Mouse (Mus musculus) neural tube, embryonic 12.5 days (tissue): ENCODE measurements around the gene Plekhg1. TPM values are rescaled to one million over a fixed set of nuclear protein-coding genes. Genes with fewer than 3 reads are reported as not detected.
A peak's percentile ranks its signal among the peaks of the same experiment; 100 is the strongest.

Source experiments
- ATAC-seq: fragments of 200-750 bp; cut with Nextera tagmentation; 2 replicates; pipeline ENCODE4 v1.8.0; 2017; ENCODE audit warnings: low read depth, mild to moderate bottlenecking, moderate TSS enrichment, moderate library complexity; ENCODE audit not compliant: low FRiP score
- H3K27ac ChIP-seq: fragments of 300-500 bp; sonication (generic); 2 replicates; pipeline ENCODE4 v1.5.1; 2016
- H3K27me3 ChIP-seq: fragments of 300-500 bp; sonication (generic); replicated peaks from 2 replicates; pipeline ENCODE4 v1.6.1; 2016; ENCODE audit warnings: mild to moderate bottlenecking
- H3K36me3 ChIP-seq: fragments of 300-500 bp; sonication (generic); 2 replicates; pipeline ENCODE4 v1.6.1; 2016; ENCODE audit warnings: mild to moderate bottlenecking
- H3K4me1 ChIP-seq: fragments of 300-500 bp; sonication (generic); 2 replicates; pipeline ENCODE4 v1.6.1; 2016
- H3K4me2 ChIP-seq: fragments of 300-500 bp; sonication (generic); replicated peaks from 2 replicates; pipeline ENCODE4 v1.6.1; 2016; ENCODE audit warnings: mild to moderate bottlenecking
- H3K4me3 ChIP-seq: fragments of 300-500 bp; sonication (generic); 2 replicates; pipeline ENCODE4 v1.5.1; 2016
- H3K9ac ChIP-seq: fragments of 300-500 bp; sonication (generic); 2 replicates; pipeline ENCODE4 v1.6.1; 2016; ENCODE audit warnings: mild to moderate bottlenecking
- H3K9me3 ChIP-seq: fragments of 300-500 bp; sonication (generic); 2 replicates; pipeline ENCODE4 v1.6.1; 2016; ENCODE audit warnings: mild to moderate bottlenecking
- WGBS: fragments of 180-500 bp; shearing (Covaris S2); methylation state at CpG from one replicate; pipeline ENCODE4 v1.1.7; 2016; 5-methylcytosine and 5-hydroxymethylcytosine counted together
- polyA plus RNA-seq: library from polyadenylated mRNA; unstranded; fragments of >200 nt; fragmentation: Nextera tagmentation; extraction: Ambion mirVana; gene quantifications from 2 replicates; pipeline ENCODE4 v1.2.1, GENCODE M21; 2016

Gene Plekhg1
- 11.0 and 12.8 TPM in 2 replicates for polyA plus RNA-seq

DNA sequence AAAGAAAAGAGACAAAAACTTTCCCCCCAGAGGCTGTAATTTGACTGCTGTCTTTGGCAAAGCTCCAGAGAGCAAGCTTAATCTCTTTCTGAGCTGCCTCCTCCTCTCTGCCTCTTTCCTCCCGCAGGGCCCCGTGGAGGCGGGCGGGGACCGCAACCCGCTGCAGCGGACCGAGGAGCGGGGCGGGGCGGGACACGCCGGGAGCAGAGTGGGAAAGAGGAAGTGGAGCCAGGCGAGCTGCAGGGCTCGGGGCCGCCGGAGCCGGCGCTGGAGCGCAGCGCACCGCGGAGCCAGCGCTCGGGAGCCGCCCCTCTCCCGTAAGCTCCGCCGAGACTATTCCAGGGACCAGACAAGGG lies at the start of gene Plekhg1:
Plekhg1 (plus strand) TSS at position 217 of the 356 bp plus-strand sequence.
- Histone ChIP-seq H3K36me3 (no peaks in the 10 kb centered on the region), H3K27ac (0 out of 2 replicates have a peak within 1 kb of the TSS, but pooled peaks have one; percentile 18), H3K4me2 (peak within 1 kb of the TSS; percentile 99), H3K4me1 (peaks cover 6% of the 10 kb centered on the region), H3K9ac (peak within 1 kb of the TSS; percentile 61), H3K27me3 (no peaks in the 10 kb centered on the region), H3K4me3 (peak within 1 kb of the TSS; percentile 51), H3K9me3 (no peaks in the 10 kb centered on the region)
- WGBS = 0% methylated on average over 27 of the region's 29 CpGs
- peak; percentile 84 for ATAC-seq

DNA sequence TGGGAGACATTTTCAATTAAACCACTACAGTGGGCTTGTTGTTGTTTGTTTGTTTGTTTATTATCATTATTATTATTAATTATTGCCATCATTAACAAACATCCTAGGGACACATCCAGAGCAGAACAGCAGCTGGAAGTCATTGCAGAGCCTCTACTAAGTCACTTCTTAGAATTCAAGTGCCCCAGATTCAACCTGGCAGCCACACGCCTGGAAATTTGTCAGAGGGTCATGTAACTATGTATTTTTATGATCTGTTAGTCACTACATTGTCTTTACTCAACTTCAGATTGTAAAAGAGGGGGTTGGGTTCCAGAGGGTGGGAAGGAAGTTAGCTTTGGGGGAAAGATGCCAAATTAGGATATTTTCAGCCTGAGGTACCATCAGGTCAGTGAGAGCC lies 47.4 kb upstream of the Plekhg1 start:
- H3K36me3 ChIP-seq = no peaks in the 10 kb centered on the region
- no peaks in the 10 kb centered on the region for H3K4me1 ChIP-seq
- H3K9ac ChIP-seq = no peak overlapping the region
- no peaks in the 10 kb centered on the region for H3K9me3 ChIP-seq
- no peak overlapping the region for H3K27ac ChIP-seq
- H3K4me2 ChIP-seq = no peak overlapping the region
- 69% methylated on average over 1 of the region's 1 CpGs for WGBS
- no peak for ATAC-seq
- no peaks in the 10 kb centered on the region for H3K27me3 ChIP-seq
- no peak overlapping the region for H3K4me3 ChIP-seq

DNA sequence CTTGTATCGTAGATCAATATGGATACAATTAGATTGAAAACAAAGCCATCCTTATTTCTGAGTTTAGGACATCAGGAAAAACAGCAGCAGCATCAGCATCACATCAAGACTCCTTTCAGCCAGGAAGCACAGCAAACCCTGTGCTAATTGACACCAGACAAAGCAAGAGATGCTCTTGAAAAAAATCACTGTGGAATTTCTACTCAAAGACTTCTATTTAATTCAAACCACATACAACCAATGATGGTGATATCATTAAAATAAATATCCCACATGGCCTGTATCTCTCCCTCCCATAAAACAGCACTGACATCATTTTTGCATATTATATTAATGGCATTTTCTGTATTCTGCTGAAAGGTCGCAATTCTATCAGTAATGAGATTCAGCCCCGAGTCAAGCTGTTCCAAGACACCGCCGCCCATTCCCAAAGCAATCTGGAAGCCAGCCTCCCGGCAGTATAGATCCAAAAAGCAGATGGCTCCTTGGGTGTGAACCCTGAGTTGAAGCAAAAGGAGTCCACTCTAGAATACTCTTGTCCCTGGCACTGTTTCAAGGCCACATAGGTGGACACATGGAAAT lies 46.4 kb upstream of the Plekhg1 start:
- H3K4me3 ChIP-seq = no peak overlapping the region
- no peak overlapping the region for H3K4me2 ChIP-seq
- H3K4me1 ChIP-seq = no peaks in the 10 kb centered on the region
- no peaks in the 10 kb centered on the region for H3K36me3 ChIP-seq
- 52% methylated on average over 6 of the region's 6 CpGs for WGBS
- ATAC-seq = peak; percentile 33
- H3K27ac ChIP-seq = no peak overlapping the region
- H3K27me3 ChIP-seq = no peaks in the 10 kb centered on the region
- H3K9ac ChIP-seq = no peak overlapping the region
- H3K9me3 ChIP-seq = no peaks in the 10 kb centered on the region

DNA sequence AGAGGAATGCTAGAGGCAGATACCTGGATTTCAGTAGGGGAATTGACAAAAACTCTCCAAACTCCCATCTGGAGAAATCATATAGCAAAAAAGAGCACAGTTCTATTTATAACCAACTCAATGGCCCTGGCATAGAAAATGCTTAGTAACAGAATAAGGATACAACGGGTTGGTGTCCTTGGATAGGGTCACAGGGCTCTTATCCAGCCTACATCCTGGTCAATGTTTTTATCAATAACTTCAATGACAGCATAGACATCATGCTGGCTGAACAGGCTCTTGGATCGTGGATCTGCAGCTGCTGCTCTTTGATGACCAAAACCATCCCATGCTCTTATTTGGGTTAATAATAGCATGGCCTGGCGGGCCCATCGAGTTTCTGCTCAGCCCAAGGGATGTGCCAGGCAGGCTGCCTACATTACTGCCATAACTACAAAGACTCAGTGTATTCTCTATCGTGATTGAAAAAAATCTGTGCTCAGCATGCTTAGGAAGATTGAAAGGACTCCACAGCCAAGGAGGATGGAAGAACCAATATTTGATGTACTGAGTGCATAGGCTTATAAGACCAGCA lies 44.7 kb upstream of the Plekhg1 start:
- Histone ChIP-seq H3K36me3 (no peaks in the 10 kb centered on the region), H3K27me3 (no peaks in the 10 kb centered on the region), H3K4me3 (no peak overlapping the region), H3K9ac (no peak overlapping the region), H3K4me1 (no peaks in the 10 kb centered on the region), H3K4me2 (no peak overlapping the region), H3K9me3 (no peaks in the 10 kb centered on the region), H3K27ac (no peak overlapping the region)
- no peak for ATAC-seq
- WGBS = 85% methylated on average over 5 of the region's 5 CpGs

DNA sequence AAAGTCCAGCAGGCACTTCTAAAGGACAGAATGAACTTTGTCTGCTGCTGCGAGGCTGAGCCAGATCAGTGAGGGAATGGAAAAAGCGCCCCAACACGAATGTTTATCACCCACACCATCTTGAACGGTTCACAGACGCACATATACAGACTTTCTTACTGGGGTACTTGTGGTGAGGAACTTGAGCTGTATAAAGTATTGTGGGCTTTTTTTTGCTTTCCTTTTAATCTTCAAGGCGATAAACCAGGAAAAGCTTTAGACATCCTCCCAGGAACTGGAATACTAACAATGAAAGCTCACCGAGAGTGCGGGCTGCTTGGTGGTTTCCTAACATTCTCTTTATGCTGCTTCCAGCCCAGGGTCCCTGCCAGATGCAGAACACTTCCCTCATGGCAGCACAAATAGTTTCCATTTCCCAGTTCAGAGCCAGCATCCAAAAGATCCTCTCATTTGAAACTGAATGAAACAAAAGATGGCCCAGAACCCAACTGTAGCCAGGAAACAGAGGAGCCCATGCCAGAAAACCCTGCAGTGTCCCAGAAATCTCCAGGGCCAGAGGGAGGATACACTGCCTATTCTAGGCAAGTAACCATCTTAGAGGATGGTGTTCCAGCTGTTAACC lies 43.3 kb upstream of the Plekhg1 start:
- Histone ChIP-seq H3K9me3 (no peaks in the 10 kb centered on the region), H3K27me3 (no peaks in the 10 kb centered on the region), H3K36me3 (no peaks in the 10 kb centered on the region), H3K9ac (no peak overlapping the region), H3K4me1 (no peaks in the 10 kb centered on the region), H3K4me2 (no peak overlapping the region), H3K27ac (0 out of 2 replicates have a peak overlapping the region, but pooled peaks have one; percentile 5), H3K4me3 (no peak overlapping the region)
- WGBS = 82% methylated on average over 8 of the region's 8 CpGs
- no peak for ATAC-seq

DNA sequence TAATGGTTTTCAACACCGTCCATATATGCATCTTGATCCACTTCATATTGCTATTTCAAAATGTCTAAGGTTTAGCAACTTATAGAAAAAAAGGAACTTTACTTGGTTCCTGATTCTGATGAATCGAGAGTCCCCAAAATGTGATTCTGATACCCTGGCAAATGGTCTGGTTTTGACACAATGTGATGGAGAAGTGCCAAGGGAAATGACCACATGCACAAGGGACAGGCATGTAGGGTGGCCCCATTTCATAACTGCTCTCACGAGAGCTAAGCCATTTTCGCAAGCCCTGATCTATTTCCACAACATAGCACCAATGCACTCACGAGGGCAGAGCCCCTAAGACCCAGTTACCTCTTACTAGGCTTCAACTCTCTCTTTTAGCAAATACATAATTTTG lies 42.7 kb upstream of the Plekhg1 start:
- Histone ChIP-seq H3K9me3 (no peaks in the 10 kb centered on the region), H3K4me2 (no peak overlapping the region), H3K9ac (no peak overlapping the region), H3K4me3 (no peak overlapping the region), H3K36me3 (no peaks in the 10 kb centered on the region), H3K27me3 (no peaks in the 10 kb centered on the region), H3K27ac (no peak overlapping the region), H3K4me1 (no peaks in the 10 kb centered on the region)
- ATAC-seq = no peak
- WGBS = 80% methylated on average over 5 of the region's 5 CpGs

DNA sequence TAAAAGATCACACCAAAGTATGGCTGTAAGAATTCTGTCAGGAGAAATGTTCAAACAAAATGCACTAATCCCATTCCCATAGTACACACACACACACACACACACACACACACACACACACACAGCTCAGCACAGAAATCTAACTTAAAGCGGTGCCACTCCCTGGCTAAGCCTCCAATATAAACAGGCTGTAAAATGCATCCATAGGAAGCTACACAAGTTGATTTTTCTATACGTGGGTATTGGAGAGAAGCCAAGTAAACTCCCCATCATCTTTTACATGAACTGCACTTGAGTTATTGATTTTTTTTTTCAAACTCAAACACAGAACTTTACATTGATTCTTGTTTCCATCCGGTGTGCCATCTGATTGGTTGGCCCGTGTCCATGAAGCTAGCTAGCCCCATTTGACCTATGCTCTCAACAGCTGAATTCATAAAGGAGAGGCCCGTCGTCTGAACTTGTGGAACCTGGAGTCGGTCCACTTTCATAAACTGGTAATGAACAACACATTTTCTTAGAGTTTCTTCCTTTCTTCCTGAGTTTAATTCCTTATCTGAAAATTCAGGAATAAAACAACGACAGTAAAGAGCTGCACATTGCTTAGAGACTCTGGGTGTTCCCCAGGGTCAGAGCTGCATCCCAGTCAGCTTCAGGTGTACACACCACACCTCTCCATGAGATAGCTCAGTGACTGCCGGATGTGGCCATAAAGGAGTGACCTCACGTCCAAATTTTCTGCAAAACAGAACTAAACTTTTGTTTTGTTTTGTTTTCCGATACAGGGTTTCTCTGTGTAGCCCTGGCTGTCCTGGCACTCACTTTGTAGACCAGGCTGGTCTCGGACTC lies 39.7 kb upstream of the Plekhg1 start:
- 78% methylated on average over 12 of the region's 12 CpGs for WGBS

DNA sequence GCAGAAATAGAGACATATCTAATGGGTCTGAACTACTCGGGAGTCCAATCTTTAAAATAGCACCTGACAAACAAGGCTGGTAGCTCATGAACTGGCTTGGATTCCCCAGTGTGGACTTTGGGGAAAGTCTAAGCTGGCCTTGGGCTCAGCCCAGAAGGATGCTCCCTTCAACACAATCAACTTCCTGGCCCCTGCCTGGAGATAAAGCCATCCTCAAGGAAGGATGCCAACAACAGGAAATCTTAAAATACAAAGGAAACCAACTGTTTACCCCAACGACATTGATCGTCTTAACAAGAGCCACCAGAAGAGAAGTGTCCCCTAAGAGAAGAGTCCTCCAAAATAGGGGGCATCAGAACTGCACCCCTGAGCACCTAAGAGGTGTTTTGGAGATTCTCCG lies 38.3 kb upstream of the Plekhg1 start:
- Histone ChIP-seq H3K27me3 (no peaks in the 10 kb centered on the region), H3K9me3 (no peaks in the 10 kb centered on the region), H3K27ac (no peak overlapping the region), H3K36me3 (no peaks in the 10 kb centered on the region), H3K9ac (no peak overlapping the region), H3K4me1 (no peaks in the 10 kb centered on the region), H3K4me2 (no peak overlapping the region), H3K4me3 (no peak overlapping the region)
- no peak for ATAC-seq
- WGBS = 87% methylated on average over 4 of the region's 4 CpGs

More for the DNA sequence above, 39.7 kb upstream of the Plekhg1 start:
- Histone ChIP-seq H3K27me3 (no peaks in the 10 kb centered on the region), H3K9me3 (no peaks in the 10 kb centered on the region), H3K4me2 (no peak overlapping the region), H3K36me3 (no peaks in the 10 kb centered on the region), H3K4me3 (no peak overlapping the region), H3K27ac (no peak overlapping the region), H3K9ac (no peak overlapping the region), H3K4me1 (no peaks in the 10 kb centered on the region)
- ATAC-seq = no peak

DNA sequence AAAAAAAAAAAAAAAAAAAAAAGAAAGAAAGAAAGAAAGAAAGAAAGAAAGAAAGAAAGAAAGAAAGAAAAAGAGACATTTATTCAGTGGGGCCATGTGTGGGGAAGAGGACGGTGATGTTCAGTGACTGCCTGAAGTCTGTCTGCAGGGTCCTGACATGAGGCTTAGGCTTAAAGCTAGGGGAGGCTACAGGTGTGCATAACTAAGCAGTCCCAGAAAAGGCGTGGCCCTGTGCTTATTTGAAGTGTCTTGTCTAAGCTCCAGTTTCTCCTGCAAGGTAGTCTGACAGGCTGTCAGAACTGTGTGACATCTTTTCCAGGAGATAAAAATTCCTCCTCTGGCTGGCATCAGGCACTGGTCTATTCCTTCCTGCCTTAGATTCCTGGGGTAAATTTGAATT lies 37.6 kb upstream of the Plekhg1 start:
- no peak overlapping the region for H3K4me3 ChIP-seq
- no peaks in the 10 kb centered on the region for H3K27me3 ChIP-seq
- H3K27ac ChIP-seq = no peak overlapping the region
- WGBS = 72% methylated on average over 2 of the region's 2 CpGs
- no peak overlapping the region for H3K4me2 ChIP-seq
- H3K4me1 ChIP-seq = no peaks in the 10 kb centered on the region
- no peak overlapping the region for H3K9ac ChIP-seq
- H3K36me3 ChIP-seq = no peaks in the 10 kb centered on the region
- H3K9me3 ChIP-seq = no peaks in the 10 kb centered on the region
- no peak for ATAC-seq

DNA sequence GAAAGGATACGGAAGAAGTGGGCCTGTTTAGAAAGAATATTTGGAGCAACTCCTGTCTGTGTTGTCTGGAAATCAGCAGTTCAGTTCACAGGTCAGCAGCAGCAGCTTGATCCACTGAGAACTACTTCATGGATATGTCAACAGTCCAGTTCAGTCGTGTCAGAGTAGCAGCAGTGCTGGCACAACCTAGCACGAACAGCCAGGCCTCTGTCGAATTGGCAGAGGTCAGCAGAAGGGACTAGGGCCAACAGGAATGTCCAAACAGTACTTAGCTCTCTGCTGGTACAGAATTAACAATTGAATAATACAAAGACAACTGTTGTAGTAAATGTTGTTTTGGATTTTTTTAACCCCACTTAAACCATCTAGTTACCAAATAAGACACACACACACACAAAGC lies 33.9 kb upstream of the Plekhg1 start:
- 83% methylated on average over 4 of the region's 4 CpGs for WGBS
- no peak overlapping the region for H3K4me2 ChIP-seq
- H3K9me3 ChIP-seq = no peaks in the 10 kb centered on the region
- no peak overlapping the region for H3K4me3 ChIP-seq
- H3K4me1 ChIP-seq = no peaks in the 10 kb centered on the region
- ATAC-seq = no peak
- no peaks in the 10 kb centered on the region for H3K27me3 ChIP-seq
- no peak overlapping the region for H3K27ac ChIP-seq
- H3K9ac ChIP-seq = no peak overlapping the region
- no peaks in the 10 kb centered on the region for H3K36me3 ChIP-seq

DNA sequence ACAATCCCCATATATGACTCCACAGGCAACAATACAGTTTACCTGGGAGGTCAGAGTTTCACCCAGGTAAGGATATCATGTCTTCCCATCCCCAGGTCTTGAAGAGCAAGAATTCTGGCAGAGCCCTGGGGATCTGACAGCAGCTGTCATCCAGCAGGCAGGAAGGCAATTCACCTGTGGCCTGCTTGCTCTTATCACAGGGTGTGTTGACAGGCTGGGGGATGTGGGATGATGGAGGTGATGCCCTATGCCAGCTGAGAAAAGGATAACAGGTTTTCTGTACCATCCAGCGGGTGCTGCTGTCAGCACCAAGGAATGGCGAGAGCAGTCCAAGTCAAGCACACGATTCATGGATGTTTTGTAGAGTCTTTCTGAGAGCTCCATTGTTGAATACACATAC lies 30.1 kb upstream of the Plekhg1 start:
- Histone ChIP-seq H3K27ac (no peak overlapping the region), H3K9ac (no peak overlapping the region), H3K4me3 (no peak overlapping the region), H3K9me3 (no peaks in the 10 kb centered on the region), H3K27me3 (no peaks in the 10 kb centered on the region), H3K4me2 (no peak overlapping the region), H3K4me1 (no peaks in the 10 kb centered on the region), H3K36me3 (no peaks in the 10 kb centered on the region)
- 80% methylated on average over 3 of the region's 3 CpGs for WGBS
- ATAC-seq = no peak

DNA sequence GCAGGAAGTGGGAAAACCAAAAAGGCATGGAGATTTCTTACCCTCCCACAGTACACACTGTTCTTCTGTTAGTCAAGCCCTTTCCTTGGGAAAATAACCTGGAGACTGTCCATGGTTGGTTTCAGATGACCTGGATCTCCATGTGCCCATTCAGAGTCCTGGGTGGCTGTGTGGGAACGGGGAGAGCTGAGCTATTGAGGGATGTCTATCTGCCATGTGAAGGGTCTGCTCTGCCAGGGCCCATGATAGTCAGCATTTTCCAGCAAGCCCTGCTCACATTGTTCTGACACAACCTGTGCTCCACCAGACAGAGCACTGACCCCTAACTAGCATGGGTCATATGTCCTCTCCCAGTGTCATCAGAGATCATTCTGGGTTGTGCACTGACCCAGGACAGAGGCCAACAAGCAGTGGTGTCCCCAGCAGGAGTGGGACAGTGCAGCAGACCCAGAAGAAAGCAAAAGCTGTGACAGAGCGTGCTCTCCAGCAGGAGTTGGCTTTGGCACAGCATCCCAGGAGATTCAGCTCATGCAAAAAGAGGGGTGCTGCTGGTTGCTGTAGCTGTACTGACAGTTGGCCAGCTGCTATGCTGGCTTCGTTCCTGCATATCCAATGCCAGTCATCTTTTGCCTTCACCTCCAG lies 24.7 kb upstream of the Plekhg1 start:
- Histone ChIP-seq H3K27me3 (no peaks in the 10 kb centered on the region), H3K4me2 (no peak overlapping the region), H3K36me3 (no peaks in the 10 kb centered on the region), H3K27ac (no peak overlapping the region), H3K9ac (no peak overlapping the region), H3K9me3 (no peaks in the 10 kb centered on the region), H3K4me3 (no peak overlapping the region), H3K4me1 (no peaks in the 10 kb centered on the region)
- ATAC-seq = no peak
- WGBS = 80% methylated on average over 3 of the region's 3 CpGs
